Mouse (Mus musculus): ENCODE data around the gene Baz2b. TPM values are rescaled to one million over a fixed set of nuclear protein-coding genes. Genes with fewer than 3 reads are reported as not detected.
A peak's percentile ranks its signal among the peaks of the same experiment; 100 is the strongest.

Gene Baz2b
- 10 to 100 TPM; 23.4 to 27.8 TPM for total RNA-seq (2021)
- long read RNA-seq, experiment 1, partial matches to known transcripts = 0 of 12 reads
- long read RNA-seq, experiment 1, other reads (novel, unspliced or antisense) = 4 of 12 reads
- long read RNA-seq, experiment 2, transcript Baz2b-205 (2 exons, 406 nt) = major isoform, 7 of 17 reads
- long read RNA-seq, experiment 2, partial matches to known transcripts = 1 of 17 reads
- long read RNA-seq, experiment 2, other reads (novel, unspliced or antisense) = 6 of 17 reads

DNA sequence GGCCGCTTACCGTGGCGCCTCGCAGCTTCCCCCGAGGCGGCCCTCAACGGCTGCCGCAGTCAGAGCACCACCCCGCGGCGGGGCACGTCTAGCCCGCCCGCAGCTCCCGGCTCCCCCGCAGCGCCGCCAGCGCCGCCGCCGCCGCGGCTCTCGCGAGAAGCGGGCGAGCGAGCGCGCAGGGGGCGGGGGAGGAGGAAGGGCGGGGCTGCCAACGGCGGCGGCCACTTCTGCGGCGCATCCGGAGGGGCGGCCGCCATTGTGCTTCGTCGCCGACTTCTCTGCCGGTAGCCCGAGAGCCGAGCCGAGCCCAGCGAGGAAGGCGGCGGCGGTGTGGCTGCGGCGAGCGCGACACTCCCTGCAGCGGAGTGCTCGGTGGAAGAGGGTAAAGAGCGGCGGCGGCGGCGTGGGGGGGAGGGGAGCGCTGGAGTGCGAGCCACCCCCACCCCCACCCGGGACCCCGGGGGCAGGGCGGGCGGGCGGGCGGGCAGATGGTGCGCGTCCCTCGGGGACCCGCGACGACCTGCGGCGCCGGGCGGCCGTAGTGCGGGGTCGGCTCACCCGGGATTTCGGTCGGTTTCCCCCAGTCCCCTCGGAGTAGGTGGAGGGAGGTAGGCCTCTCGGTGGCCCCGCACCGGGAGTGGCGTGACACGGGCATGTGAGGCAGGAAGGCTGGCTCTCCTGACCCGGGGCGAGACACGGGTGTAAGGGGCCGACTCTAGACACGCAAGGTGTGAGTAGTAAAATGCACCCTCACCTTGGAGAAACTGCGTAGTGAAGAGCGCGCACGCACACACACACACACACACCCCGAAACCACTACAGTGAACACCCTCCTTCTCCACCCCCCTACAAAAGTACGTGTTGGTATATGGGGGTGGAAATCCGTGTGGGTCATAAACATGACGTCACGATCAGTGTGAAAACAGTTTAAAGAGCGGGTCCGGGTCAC lies at the start of gene Baz2b, which contains the start of gene March7:
Gene Baz2b, minus strand, starts transcription at position 137 of the 949 bp plus-strand sequence.
Gene March7, plus strand, starts transcription at position 185 of the 949 bp plus-strand sequence.
- peak; percentile 89 for DNase-seq

DNA sequence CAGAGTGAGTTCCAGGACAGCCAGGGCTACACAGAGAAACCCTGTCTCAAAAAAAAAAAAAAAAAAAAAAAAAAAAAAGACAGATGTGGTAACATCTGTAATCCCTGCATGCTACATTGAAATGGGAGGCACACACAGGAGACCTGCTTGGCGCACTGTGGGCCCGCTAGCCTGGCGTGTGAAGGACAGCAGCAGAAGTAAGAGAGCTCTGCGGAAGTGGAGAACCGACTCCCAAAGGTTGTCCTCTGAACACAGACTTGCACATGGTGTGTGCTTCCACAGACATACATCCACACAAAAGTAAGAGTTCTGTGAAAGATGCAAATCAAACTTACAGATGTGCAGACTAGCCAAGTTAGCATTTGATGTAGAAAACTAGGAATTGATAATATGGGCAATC lies 49.5 kb upstream of the Baz2b start:
- DNase-seq = no peak

DNA sequence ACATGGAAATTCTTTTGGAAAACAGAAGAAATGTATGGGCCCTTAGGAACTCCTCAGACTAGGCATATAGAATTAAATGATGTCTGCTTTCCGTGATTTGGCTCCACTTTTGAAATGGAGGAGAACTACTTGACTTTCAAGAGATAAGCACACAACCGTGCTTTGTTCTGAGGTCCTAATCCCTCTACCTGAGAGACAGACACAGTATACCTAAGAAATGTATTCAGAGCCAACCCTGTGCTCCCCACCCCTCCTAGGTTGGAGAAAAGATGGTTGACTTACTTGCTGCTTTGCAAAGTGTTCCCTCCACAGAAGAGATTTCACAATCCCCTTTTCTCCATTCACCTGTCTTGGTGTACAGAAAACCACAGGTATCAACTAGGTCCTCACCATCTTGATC lies 47.1 kb upstream of the Baz2b start:
- DNase-seq = no peak

DNA sequence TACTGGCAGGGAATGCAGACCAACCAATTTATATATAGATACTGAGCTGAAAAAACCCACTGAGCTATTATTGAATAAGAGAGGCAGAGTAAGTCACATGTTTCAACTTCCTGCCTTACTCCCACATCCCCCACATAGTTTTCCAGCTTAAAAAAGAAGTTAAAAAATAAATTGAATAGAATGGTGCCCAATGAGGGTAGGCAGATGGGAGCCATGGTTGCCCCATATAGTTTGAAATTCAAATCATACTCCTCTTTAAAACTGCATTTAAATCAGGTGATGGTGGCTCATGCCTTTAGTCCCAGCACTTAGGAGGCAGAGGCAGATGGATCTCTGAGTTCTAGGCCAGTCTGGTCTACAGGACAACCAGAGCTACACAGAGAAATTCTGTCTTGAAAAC lies 43.9 kb upstream of the Baz2b start:
- no peak for DNase-seq

DNA sequence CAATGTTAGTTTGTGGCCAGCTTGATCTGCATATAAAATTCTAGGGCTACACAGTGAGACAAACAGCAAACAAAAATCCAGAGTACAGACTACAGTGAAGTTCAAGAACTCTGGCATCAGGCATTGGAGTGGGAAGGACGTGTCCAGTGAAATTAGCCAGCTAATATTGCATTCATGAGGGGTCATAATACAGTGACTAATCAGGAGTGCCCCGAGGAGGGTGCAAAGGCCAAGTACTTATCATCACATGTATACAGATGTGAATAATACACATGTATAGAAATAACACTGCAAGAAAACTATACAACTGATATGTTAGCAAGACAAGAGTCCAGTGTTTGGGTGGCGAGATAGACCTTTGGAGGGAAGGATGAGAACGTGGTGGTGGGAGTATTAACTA lies 43.1 kb upstream of the Baz2b start:
- DNase-seq = no peak

DNA sequence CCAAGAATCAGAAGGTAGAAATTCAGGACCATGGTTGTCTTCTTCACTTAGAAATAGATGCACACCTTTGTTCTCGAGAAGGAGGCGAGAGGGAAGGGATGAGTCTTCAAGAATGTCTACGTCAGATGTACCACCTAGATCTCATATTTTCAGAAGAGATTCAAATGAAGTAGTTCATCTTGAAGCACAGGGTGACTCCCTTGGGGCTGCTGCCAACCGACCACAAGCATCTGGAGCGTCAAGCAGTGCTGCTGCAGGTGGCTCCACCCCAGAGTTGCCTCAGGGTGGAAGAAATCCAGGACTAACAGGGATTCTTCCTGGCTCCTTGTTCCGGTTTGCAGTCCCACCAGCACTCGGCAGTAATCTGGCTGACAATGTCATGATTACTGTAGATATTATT lies 24.9 kb upstream of the Baz2b start:
- no peak for DNase-seq

DNA sequence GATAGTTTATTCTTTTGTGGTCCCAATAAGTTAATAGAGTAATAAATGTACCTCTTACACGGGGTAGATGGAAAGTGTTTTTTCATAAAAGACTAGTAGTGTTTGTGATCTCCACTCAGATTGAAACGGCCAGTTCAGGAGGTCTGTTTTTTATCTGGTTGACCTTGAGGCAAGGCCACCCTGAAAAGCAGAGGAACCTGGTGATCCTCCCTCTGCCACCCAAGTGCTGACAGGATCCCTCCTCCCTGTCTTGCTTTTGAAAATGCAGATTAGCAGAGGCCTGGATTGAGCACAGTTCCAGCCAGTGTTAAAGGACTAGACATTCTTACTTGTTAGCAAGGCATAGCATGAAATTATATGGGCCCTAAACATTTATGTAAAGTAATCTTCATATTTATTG lies 23.5 kb upstream of the Baz2b start:
- DNase-seq = no peak

DNA sequence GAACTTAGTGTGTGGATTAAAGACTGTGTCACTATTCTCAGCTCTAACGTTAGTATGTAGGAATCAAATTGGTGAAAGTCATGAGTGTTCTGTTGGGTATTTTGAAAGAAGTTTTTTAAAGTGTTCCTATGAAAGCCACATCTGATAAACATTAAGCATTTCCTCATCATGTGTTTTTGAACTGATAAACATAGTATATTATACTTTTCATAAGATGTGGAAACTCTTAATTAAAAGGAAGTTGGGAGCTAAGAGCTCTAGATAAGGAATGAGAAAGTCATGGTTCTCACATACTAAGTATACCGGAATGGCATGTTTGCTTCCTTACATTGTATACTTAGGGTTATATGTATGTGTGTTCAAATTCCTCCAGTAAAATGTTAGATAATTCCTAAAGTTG lies 20.7 kb upstream of the Baz2b start:
- DNase-seq = no peak

DNA sequence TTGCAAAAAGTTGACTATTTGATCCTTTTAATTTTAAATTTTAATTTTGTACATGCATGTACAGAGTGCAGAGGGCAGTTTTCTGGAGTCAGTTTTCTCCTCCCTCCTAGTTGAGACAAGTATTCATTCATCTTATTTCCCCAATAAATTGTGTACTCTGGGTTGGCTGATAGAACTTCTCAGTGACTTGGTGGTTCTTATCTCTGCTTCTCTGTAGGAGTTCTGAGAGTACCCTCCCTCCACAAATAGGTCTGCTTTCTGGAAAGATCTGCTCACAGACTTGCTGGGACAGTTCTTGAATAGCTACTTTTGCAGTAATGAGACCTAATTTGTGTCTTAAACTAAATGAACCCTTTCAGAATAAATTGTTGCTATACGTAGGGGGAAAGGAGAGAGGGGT lies 18.8 kb upstream of the Baz2b start:
- no peak for DNase-seq

DNA sequence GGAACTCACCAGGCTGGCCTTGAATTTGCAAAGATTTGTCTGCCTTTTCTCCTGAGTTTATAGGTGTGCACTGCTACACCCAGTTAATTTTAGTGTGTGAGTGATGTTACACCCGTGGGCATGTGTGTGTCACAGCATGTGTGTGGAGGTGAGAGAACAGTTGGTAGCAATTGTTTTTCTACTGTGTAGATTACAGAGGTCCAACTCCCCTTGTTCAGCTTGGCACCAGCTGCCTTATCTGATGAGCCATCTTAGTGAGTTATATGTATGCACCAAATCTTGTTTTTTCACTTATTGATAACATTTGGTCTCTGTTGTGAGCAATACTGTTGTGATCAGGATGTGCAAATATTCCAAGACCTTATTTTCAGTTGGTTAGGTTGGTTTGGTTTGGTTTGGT lies 13.8 kb upstream of the Baz2b start:
- DNase-seq = no peak

DNA sequence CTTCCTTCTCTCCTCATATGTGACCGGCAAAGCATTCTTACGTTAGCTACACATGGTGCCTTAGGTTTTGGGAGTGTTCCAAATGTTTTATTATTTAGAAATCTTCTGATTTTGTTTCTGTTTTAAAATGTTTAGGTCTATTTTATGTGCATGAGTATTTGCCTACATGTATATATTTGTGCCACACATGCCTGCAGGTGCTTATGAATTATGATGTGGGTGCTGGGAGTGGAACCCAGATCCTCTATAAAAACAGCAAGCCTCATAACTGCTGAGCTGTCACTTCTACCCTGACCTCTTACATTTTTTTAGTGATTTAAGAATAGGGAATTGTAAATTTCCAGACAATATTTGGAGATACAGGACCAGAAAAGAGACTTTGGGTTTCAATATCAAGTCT lies 12.3 kb upstream of the Baz2b start:
- no peak for DNase-seq

DNA sequence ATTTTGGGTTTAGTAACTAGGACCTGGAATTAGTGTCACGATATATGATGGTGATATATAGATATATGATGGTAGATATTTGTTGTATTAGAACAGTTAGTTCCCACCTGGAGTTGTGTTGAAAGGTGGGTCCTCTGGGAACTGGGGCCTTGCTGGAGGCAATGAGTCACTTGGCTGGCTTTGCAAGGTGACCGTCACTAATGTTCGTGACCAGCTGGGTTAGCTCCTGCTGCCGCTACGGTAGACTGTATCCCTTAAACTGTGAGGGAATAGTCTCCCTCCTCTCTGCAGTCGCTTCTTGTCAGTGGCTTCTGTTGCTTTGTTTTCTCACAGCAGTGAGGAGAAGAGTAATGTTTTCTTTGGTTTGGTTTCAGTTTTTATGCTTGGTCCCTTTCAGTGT lies 11.6 kb upstream of the Baz2b start:
- DNase-seq = no peak

DNA sequence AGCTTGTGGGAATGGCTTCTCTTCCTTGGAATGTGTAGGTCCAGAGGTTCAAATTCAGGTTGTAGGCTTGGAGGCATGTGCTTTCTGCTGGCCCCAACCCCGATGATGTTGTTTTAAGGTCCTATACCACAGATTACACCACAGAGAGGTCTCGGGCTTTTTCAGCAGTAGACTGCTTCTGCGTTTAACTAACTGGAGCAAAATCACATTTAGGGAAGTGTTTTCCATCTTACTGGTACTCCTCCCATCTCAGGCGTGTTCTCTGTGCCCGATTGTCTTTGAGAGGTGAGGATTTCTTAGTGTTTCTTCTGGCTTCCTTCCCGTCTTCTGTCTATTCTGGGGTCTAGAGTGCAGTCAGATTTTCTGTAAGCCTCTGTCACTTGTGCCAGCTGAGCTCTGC lies 8.0 kb upstream of the Baz2b start:
- no peak for DNase-seq

DNA sequence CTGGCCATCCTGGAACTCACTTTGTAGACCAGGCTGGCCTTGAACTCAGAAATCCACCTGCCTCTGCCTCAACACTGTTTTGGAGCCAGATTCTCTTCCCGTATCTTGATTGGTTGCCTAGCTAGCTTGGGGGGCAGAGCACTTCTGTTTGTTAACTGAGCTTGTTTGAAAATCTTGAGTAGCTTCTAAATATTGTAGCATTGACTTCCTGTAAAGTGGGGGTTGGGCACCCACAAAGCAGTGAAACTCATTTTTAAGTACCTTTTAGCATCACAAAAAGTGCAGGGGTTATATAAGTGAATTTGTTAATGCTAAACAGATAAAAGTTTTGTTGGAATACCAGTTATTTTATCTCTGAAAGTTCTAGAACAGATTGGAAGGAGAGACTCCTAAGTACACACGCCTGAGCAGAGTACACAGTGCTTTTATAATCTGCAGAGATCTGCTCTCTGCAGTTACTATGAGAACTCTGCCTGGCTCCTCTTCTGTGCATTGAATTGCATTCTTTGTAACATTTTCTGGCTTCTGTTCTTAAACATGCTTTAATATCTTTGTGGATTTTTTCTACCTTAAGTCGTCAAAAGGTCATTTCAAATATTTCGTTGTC lies 7.0 kb upstream of the Baz2b start:
- DNase-seq = no peak

DNA sequence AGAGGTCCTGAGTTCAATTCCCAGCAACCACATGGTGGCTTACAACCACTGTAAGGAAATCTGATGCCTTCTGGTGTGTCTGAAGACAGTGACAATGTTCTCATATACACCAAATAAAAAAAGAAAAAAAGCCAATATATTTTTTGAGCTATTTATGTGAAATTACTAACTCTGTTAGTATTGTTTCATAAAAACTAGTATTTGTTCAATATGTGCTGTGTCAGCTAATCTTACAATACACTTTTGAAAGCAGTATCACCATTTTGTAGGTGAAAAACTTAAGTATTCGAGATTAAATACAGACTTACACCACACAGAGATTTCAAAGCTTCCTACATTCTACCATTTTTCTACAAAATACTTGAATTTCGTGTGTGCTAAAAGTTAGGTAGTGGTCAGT lies 5.0 kb upstream of the Baz2b start:
- DNase-seq = no peak

DNA sequence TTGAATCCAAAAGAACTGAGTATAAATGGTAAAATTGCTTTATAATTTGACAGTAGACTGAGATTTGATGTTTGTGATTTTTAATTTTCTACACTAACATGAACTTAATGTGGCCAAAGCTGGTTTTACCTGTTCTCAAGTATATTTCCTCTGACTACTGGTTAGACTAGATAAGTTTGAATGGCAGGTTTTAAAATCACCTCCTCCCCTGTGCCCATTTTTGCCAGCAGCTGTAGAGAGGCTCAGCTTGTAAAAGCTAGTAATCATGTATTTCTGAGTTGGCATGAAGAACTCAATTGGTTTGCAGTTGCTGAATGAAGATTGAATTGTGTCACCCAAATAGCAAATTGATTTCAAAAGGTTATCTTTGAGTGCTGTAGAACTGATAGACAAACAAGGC lies 2.8 kb upstream of the Baz2b start:
- no peak for DNase-seq

DNA sequence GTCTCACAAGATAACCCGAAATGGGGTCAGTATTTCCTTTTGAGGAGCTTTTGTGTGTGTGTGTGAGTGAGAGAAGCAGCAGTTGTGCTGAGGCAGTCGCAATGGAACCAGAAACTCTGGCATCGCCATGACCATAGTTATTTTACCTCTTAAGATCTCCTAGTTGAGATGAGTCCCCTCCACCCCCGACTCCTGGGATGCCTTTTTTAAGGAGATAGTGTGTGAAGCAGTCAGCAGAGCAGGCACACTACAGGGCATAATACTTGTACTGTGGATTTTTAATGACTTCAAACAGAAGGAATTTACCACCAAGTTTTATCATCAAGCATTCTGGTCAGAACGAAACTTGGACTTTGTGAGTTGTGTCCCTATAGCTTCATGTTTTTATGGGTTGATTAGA lies 1.2 kb upstream of the Baz2b start:
- no peak for DNase-seq

DNA sequence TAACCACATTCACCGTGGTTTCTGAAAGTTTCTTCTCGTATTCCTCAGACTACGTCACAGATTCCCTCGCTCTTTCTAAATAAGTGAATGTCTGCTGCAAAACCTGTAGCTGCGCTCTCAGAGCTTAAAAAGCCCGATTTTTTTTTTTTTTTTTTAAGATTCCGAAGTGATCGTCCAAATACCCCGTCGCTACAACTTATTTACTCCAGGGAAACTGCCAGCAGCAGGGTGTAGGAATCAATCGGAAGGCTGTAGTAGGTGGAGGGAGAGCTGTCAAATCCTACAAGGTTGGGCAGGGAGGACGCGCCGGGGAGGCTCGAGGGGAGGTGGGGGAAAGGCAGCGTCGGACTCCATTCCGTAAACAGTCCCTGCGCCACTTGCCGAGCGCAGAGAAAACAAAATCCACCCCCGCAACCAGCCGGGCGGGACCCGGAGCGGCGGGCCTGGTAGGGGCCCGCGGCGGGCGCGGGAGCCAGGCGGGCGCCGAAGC lies 472 bp downstream of the Baz2b start:
- peak; percentile 43 for DNase-seq

DNA sequence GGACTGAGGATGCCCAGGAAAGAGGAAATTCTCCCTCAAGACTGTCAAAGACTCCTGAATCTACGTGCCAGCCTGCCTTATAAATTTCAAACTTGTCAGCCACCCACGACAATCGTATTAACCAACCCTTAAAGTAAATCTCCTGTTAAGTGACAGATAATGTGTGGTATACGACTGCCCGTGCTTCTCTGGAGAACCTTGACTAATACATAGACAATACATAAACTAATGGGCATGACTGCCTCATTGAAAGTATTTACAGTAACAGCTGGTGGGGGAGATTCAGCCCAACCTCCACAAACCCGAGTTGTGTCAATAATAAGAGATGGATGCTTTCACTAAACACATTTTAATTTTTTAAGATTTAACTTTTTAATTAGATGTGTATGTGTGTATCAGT lies 3.8 kb downstream of the Baz2b start:
- DNase-seq = no peak

DNA sequence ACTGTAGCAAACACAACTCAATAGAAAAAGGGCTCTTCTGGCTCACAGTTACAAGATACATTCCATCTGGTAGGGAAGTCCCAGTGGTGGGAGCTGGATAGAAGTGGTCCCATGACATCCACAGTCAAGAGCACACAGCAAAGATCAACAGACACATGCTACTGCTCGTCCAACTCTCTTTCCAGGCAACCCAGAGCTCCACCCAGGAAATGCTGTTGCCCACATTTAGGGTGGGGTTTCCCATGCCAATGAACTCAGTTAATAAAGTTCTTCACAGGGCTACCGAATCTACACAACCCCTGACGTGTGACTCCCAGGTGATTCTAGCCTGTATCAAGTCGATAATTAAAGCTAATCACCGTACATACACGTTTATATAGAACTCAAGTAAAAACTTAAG lies 5.5 kb downstream of the Baz2b start:
- DNase-seq = no peak

DNA sequence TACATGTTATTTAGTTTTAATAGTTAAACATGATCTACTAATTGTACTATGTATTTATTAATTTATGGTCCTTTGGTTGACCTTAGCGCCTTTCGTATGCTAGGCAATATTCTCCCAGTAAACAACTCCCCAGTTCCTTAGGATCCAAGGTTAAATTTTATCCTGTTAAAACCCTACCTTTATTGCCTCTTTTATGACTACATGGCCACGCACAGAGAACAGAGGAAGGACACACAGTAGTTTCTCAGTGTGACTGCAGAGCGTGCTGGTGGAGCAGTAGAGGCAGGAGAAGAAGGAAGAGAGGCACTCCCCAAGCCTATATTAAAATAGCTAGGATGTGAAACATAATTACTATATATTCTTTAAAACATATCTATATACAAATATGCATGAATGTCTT lies 5.9 kb downstream of the Baz2b start:
- no peak for DNase-seq

DNA sequence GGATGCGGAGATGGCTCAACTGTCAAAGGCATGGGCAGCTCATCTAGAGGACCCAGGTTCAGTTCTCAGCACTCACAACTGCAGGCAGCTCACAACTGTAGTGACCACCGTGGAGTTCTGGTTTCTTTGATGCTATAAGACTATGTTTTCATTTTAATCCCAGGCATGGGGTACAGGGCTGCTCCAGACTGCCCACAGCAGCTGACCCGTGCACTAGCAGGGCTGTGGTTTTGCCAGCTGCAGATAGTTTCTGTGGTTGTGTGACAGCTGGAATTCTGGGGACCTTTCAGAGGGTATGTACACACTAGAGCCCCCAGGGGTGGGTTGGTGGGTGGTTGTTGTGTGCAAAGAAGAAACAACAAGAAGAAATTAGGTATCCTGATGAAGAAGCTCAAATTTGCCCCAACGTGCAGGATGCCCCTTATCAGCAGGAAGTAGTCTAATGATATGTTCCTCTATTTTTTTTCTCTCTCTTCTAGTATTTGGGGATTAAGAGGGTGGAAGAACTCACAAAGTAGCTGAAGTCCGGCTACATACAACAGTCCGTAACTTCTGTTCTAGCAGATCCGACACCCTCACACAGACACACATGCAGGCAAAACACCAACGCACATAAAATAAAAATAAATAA lies 6.6 kb downstream of the Baz2b start:
- DNase-seq = no peak

DNA sequence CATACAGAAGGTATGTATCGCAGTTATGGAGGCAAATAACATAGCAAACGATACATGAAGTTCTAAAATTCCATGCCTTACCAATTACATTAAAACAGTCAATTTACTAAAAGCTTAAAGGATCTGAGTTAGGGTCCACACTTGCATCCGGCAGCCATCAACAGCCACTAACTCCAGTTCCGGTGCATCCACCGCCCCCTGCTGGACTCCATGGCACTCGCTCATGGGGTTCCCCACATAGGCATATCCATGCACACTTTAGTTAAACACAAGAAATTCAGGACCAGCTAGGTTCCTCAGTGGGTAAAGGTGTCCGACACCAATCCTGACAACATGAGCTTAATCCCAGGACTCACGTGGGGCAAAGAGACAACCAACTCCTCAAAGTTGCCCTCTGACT lies 9.0 kb downstream of the Baz2b start:
- peak; percentile 11 for DNase-seq

All from gastrocnemius, postnatal 25 days (tissue).